Mouse (Mus musculus): ENCODE data around the gene Vmn1r111.
"Not testable (repeated sequence)": the region's sequence is repeated elsewhere in the genome, so short reads cannot be mapped to it uniquely, and the experiment has no call there.

The Vmn1r111 gene

DNA sequence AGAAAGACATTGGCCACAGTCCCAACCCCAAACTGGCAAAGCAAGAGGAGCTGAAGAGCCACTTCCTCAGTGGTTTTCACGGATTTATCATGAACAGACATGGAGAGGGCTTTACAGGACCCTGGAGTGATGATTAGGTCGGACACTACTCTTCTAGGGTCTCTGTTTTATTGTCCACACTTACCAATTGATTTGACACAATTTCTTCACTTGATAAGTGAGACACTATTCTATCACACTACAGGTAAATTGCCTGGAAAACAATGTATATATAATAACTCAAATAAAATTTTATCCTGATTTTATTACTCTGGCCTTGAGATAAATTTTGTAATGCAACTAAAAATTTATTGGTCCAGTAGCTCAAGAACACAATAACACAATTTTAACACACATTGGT lies at the start of gene Vmn1r111:
Gene Vmn1r111, minus strand, starts transcription at position 101 of the 400 bp plus-strand sequence.
- not testable (repeated sequence) for DNase-seq (ENCODE audit: extremely low read depth, insufficient read length, low spot score)

DNA sequence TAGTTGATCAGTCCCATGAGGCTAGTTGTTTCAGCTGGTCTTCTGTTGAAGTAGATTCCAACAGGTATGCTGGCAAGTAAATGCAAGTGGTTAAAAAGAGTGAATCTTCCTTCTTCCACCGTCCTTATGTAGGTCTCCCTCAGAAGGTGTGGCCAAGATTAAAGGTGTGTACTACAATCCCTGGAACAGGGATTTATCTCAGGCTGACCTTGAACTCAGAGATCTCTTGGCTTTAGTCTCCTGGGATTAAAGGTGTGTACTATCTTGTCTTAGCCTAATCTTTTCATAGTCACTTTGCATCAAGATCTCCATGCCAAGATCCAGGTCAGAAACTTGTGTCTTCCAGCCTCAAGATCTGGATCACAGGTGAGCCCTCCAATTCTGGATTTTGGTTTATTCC lies 27.5 kb upstream of the Vmn1r111 start, which contains the start of gene Gm10668:
Gene Gm10668, minus strand, starts transcription at position 101 of the 400 bp plus-strand sequence.
- DNase-seq (ENCODE audit: extremely low read depth, insufficient read length, low spot score), result not testable (repeated sequence)

DNA sequence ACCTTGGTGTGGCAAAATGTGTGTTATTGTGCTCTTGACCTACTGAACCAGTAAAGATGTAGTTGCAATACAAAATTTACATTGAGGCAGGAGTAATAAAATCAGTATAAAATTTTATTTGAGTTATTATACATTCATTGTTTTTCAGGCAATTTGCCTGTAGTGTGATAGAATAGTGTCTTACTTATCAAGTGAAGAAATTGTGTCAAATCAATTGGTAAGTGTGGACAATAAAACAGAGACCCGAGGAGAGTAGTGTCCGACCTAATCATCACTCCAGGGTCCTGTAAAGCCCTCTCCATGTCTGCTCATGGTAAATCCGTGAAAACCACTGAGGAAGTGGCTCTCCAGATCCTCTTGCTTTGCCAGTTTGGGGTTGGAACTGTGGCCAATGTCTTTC lies 34.4 kb downstream of the Vmn1r111 start, which contains the start of gene Vmn1r107:
Gene Vmn1r107, plus strand, starts transcription at position 301 of the 400 bp plus-strand sequence.
- DNase-seq (ENCODE audit: extremely low read depth, insufficient read length, low spot score), result not testable (repeated sequence)
